Mouse (Mus musculus) retina, embryonic 14.5 days (tissue): ENCODE data around the gene Cdkn2d.

ENCODE experiments used
- DNase-seq: peaks from one replicate; pipeline ENCODE4 v3.0.0-alpha.2; 2015; ENCODE audit warnings: low spot score

Cdkn2d gene

GRCm38 (mm10) chr9:21244428-21245112 is 46.6 kb downstream of the Cdkn2d start:
- DNase-seq, result peak; percentile 50

GRCm38 (mm10) chr9:21243826-21244427 is 47.3 kb downstream of the Cdkn2d start:
- peak; percentile 24 for DNase-seq

- peak; percentile 94 for DNase-seq
Observed at GRCm38 (mm10) chr9:21241343-21241742, 49.9 kb downstream of the Cdkn2d start.

- no peak for DNase-seq
Observed at GRCm38 (mm10) chr9:21239465-21239848, 51.8 kb downstream of the Cdkn2d start.

GRCm38 (mm10) chr9:21238733-21239464 is 52.3 kb downstream of the Cdkn2d start, which contains the start of gene Keap1:
Keap1 (minus strand) TSS chr9:21239361.
- peak; percentile 90 for DNase-seq
